Mouse (Mus musculus): ENCODE results near the gene Usp1. TPM values are rescaled to one million over a fixed set of nuclear protein-coding genes. Genes with fewer than 3 reads are reported as not detected.

Gene Usp1
- total RNA-seq (2021) = 10 to 100 TPM; 26.3 to 26.6 TPM
- long read RNA-seq, experiment 1, transcript Usp1-201 (9 exons, 3,577 nt) = minor isoform, 10 of 29 reads
- long read RNA-seq, experiment 1, transcript Usp1-202 (9 exons, 3,527 nt) = major isoform, 11 of 29 reads
- long read RNA-seq, experiment 1, partial matches to known transcripts = 2 of 29 reads
- long read RNA-seq, experiment 1, other reads (novel, unspliced or antisense) = 6 of 29 reads
- long read RNA-seq, experiment 2, transcript Usp1-202 (9 exons, 3,527 nt) = minor isoform, 14 of 42 reads
- long read RNA-seq, experiment 2, transcript Usp1-201 (9 exons, 3,577 nt) = major isoform, 19 of 42 reads
- long read RNA-seq, experiment 2, partial matches to known transcripts = 1 of 42 reads
- long read RNA-seq, experiment 2, other reads (novel, unspliced or antisense) = 8 of 42 reads

DNA sequence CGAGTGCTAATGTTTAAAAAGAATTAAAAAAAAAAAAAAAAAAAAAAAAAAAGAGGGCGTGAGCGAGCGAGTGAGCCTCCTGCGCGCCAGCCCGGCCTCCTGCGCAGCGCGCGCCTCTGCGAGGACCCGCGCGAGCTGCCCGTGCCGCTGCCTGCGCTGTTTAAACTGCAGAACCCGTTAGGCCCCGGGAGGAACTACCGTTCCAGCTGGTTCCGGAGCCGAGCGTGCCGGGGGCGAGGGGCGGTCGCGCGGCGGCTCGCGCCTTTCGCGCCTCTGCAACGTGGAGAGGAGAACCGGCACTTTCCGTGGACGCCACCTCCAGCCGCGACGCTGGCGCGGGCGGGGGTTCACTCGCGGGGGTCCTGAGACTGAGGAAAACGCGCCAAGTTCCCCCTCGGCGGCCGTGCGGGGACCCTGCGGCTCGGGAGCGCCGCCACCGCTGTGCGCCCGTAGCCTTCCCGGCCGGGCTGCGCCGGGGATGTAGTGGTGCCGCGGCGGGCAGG, at the start of gene Usp1:
Gene Usp1 (plus strand): TSS at position 243 of the 503 bp plus-strand sequence.
- TF ChIP-seq CTCF (conservative IDR thresholded peaks at IDR 0.05) = 0 out of 2 replicates have a peak, but pooled peaks have one; percentile 25
- peak within 1 kb of the TSS; percentile 71 for H3K4me3 ChIP-seq
- peak within 1 kb of the TSS; percentile 100 for H3K27ac ChIP-seq
- peak in 1 of 2 experiments; percentile 72 for DNase-seq (ENCODE audit: low spot score in 2 of 2)

DNA sequence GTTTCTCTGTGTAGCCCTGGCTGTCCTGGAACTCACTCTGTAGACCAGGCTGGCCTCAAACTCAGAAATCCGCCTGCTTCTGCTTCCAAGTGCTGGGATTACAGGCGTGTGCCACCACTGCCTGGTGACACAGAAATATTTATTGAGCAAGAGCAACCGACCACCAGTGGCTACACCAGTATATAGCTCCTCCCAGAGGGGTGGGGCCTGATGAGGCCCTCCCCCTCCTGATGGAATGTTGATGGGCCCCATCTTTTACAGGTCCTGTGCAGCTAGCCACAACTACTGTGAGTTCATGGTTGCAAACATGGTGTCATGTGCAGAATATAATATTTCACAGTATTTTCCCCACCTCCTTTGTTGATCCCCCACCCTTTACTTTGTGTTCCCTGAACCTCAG, 40.9 kb upstream of the Usp1 start:
- DNase-seq (ENCODE audit: low spot score in 2 of 2) = no peak
- no peak overlapping the region for H3K27ac ChIP-seq
- H3K4me3 ChIP-seq = no peak overlapping the region
- TF ChIP-seq CTCF (conservative IDR thresholded peaks at IDR 0.05) = no peak

DNA sequence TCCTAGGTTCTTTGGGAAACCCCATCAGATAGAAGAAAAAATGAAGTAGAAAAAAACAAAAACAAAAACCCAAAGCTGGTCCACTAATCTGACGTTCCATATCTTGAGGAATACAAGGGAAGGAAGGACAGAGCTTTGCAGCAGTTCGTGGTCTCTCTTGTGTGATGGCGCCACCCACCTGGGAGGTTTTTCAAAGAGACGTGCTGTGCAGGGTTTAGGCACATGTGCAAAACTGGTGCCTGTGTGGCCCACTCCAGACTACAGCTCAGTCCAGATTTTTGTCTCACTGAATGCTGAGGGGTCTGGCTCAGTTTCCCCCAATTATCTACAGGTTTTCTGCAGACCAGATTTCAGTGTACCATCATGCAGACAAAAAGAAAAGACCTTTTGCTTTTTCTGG, 37.2 kb upstream of the Usp1 start:
- TF ChIP-seq CTCF (conservative IDR thresholded peaks at IDR 0.05) = no peak
- no peak for DNase-seq (ENCODE audit: low spot score in 2 of 2)
- Histone ChIP-seq H3K27ac (no peak overlapping the region), H3K4me3 (no peak overlapping the region)

DNA sequence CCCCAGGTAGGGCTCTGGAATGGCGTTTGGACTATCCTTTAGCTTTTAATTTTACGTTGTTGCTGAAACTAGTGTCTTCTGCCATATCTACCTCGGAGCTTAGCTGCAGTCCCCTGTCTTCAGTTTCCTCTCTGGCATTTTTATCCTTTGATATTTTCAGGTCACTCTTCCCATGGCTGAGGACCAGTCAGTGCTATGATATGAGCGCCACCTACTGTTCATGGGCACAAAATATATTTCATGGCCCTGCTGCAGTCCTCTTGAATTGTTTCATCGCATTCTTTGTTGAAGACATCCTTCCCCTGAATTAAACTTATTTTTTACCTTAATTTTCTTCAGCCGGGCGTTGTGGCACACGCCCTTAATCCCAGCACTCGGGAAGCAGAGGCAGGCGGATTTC, 36.5 kb upstream of the Usp1 start:
- peak; percentile 50 to 74 for DNase-seq (ENCODE audit: low spot score in 2 of 2)
- peak; percentile 88 for TF ChIP-seq CTCF (conservative IDR thresholded peaks at IDR 0.05)
- Histone ChIP-seq H3K4me3 (no peak overlapping the region), H3K27ac (no peak overlapping the region)

DNA sequence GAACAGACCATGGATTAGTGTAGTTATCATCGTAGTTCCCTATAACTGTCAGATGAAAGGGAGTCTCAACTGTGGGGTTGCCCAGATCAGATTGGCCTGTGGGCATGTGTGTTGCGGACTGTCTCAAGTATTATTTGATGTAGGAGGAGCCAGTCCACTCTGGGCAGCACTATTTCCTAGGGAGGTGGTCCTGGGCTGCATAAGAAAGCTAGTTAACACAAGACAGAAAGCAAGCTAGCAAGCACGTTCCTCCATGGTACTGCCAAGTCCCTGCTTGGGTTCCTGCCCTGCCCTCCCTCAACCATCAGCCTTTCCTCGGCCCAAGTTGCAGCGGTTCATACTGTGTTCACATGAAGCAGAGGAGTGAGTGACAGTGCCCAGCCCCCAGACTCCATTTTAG, 13.4 kb upstream of the Usp1 start:
- no peak for DNase-seq (ENCODE audit: low spot score in 2 of 2)
- no peak overlapping the region for H3K27ac ChIP-seq
- no peak for TF ChIP-seq CTCF (conservative IDR thresholded peaks at IDR 0.05)

DNA sequence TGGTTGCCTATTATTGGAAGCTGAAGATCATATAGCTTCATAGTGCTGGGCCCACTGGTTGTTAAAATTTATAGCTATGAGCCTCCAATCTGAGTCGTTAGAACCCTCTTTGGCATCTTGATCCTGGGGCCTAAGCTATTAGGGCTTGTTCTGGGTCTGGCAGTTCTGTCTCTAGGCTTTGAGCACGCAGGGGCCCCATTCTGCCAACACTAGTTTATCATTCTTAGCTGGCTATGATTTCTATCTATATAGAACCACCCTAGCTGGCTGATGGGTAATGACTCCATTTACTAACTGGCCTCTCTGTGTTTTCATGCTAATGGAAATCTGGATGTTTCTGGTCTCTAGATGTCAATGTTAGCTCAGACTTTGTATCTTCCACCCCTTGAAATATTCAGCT, 5.9 kb upstream of the Usp1 start:
- DNase-seq (ENCODE audit: low spot score in 2 of 2) = no peak
- no peak for TF ChIP-seq CTCF (conservative IDR thresholded peaks at IDR 0.05)
- no peak overlapping the region for H3K4me3 ChIP-seq
- H3K27ac ChIP-seq = no peak overlapping the region

More for the DNA sequence above, 13.4 kb upstream of the Usp1 start:
- no peak overlapping the region for H3K4me3 ChIP-seq

DNA sequence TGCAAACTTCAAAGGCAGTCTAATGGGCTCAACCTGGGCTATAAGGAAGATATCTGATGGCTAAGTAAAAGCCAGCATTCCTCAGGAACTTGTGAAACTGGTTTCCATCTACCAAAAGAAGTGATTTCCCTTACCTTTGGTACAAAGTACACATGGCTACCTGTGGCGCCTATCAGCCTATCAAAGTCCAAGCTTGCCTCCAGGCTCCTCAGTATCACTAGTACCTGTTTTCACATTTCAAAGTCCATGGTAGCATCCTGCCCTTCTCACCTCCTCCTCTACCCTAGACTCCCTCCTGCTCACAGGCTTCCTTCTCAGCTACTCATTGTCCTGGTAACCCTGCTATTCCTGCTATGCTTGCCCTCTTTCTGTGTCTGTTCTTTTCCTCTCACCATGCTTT, 5.4 kb upstream of the Usp1 start:
- no peak overlapping the region for H3K4me3 ChIP-seq
- no peak for TF ChIP-seq CTCF (conservative IDR thresholded peaks at IDR 0.05)
- DNase-seq (ENCODE audit: low spot score in 2 of 2) = no peak
- H3K27ac ChIP-seq = no peak overlapping the region

DNA sequence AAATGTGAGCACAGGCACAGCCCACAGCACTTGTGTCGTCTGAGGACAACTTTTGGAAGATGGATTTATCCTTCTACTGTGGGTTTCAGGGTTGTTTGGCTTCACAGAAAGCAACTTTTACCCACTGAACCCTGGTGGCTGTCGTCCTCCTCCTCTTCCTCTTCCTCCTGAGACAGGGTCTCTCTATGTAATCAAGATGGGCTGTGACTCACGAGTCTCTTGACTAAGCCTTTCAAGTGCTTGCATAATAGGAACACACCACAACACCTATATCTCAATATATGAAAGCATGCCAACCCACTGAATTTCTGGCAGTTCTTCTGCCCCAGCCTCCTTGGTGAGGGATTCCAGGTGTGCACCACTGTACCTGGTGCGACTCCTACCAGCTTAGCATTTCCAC, 2.7 kb upstream of the Usp1 start:
- no peak for TF ChIP-seq CTCF (conservative IDR thresholded peaks at IDR 0.05)

DNA sequence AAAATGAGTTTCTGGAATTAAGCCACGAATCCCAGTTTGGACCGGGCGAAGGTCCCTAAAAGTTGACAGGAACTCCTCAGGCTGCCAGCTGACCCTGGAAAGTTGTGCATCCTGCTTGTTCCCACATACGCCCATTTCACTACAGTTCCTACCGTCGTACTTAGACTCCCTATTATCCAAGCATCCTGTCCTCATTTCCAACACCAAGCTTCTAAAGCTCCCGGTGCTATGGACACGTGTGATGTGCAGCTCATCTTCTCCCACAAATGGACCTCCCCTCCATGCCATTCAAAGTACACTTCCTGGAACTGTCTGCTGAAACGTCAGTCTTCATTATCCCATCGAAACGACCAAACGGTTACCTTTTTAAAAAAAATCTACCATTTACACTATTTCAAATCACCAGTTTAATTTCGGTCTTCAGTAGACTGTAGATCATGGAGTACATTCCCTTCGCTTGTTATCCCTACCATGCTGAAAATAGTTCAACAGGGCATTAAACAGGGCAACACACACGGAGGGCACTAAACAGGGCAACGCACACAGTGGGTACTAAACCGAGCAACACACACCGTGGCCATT, 1.5 kb upstream of the Usp1 start:
- DNase-seq (ENCODE audit: low spot score in 2 of 2) = no peak
- peak overlapping the region; percentile 100 for H3K27ac ChIP-seq
- no peak for TF ChIP-seq CTCF (conservative IDR thresholded peaks at IDR 0.05)
- peak overlapping the region; percentile 71 for H3K4me3 ChIP-seq

More for the DNA sequence above, 2.7 kb upstream of the Usp1 start:
- Histone ChIP-seq H3K4me3 (no peak overlapping the region), H3K27ac (no peak overlapping the region)
- no peak for DNase-seq (ENCODE audit: low spot score in 2 of 2)

DNA sequence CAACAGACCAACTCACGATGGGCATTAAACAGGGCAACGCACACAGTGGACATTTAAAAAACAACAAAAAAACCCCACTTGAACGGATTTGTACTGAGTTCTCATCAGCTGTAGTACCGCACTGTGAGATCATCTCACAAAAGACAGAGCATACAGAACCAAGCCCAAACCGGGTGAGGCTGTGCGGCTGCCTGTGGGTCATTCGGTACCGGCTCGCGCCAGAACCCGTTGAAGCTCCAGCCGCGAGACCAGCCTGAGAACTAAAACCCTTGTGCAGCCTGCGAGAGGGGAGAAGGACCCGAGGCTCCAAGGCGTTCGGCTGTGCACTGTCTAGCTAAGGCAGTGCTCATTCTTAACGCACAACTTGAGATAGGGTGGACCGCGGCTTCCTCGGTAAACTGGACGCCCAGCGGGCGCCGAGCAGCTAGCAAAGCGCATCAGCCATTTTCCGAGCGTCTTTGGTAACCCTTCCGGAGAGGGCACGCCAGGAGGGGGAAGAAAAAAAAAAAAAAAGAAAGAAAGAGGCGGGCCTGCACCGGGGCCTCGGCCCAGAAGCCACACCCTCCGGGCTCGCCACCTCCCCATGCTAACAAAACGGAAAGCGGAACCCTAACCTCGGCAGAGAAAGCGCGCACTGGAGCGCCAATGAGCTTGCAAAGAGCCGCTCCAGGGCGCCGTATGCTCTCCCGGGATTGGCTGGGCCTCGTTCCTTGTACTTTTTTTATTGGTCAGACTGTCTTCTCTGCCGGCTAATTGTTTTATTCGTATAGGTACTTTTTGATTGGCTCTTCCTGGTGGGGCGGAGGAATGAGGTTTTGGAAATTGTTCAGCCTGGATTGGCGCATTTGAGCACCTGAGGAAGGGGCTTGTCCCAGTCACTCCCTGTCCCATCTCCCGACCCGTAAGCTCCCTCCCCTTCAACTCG, 705 bp upstream of the Usp1 start:
- peak; percentile 93 to 98 for DNase-seq (ENCODE audit: low spot score in 2 of 2)
- Histone ChIP-seq H3K4me3 (peak overlapping the region; percentile 71), H3K27ac (peak overlapping the region; percentile 100)
- no peak for TF ChIP-seq CTCF (conservative IDR thresholded peaks at IDR 0.05)

DNA sequence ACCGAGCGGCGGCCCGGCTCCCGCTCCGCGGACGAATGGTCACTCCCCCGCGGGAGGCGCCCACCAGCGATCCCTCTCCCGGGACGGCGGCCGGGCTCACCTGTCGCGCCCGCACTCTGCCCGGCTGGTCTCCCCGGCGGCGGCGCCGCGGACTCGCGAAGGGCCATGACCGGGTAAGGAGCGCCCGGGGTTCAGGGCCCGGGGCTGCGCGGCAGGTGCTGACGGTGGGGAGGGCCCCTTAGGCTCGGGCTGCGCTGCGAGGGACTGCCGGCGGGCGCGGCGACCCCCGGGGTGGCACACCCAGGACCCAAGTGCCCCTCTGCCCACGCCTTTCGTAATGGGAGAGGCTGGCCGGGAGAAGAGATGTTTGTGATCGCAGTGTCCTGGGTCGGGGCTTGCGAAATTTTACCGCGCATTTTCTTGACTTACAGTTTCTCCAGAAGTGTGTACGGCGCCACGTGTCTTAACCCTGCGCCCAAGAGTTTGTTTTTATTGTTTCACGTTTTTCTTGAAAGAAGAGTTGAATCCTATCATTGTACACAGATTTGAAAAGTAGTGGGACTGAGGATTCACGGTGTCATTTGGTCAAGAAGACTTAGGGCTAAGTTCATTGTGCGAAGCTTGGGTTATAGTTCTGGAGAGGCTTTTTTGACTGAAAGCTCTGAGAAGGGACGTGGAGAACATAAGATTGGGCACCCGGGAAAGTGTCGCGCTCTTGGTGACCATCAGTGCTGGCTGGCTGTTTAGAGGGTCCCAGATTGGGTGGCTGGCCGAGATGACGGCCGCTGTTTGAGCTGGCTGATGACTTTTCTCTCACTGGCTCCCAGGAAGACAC, 678 bp downstream of the Usp1 start:
- Histone ChIP-seq H3K4me3 (peak overlapping the region; percentile 71), H3K27ac (peak overlapping the region; percentile 100)
- no peak for DNase-seq (ENCODE audit: low spot score in 2 of 2)
- no peak for TF ChIP-seq CTCF (conservative IDR thresholded peaks at IDR 0.05)

DNA sequence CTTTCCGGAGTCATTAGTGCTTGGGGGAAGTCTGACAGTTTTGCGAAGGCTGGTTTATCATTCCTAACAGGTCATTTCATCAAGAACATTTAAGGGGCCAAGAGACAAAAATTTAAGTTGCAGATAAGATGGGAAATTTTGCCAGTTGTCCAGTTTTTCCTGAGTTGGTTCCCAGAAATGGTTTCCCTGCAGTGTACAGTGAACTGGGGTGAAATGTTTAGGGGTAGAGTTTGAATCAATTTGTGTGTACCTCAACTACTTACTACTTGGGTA, 1.2 kb downstream of the Usp1 start:
- TF ChIP-seq CTCF (conservative IDR thresholded peaks at IDR 0.05) = no peak
- peak overlapping the region; percentile 71 for H3K4me3 ChIP-seq
- no peak for DNase-seq (ENCODE audit: low spot score in 2 of 2)
- no peak overlapping the region for H3K27ac ChIP-seq
